8 mouse cellular contexts compared by ENCODE assay signal in genomic region chr6:120579831-120580712, GRCm38 (mm10). TPM values are rescaled to one million over a fixed set of nuclear protein-coding genes. Genes with fewer than 3 reads are reported as not detected.
A peak's percentile ranks its signal among the peaks of the same experiment; 100 is the strongest.
DNase-seq lines count a peak whose midpoint lies in the region; ATAC-seq and TF ChIP-seq lines count a peak whose summit lies in the region.

No protein-coding gene starts in this region.

- no peak overlapping the region for H3ac ChIP-seq in myocyte (ENCODE audit: control insufficient read depth, insufficient read length)

- peak overlapping the region; percentile 31; the same call in 1 of the 2 replicates for H3K9ac ChIP-seq in kidney, embryonic 15.5 days
- H3K9ac ChIP-seq in liver, embryonic 11.5 days (ENCODE audit: low read depth, low read length), result peak overlapping the region; percentile 60
- peak overlapping the region; percentile 41 for H3K9ac ChIP-seq in stomach, postnatal 0 days (ENCODE audit: low read length)

- H3K9me3 ChIP-seq in embryonic facial prominence, embryonic 10.5 days, result no peaks in the 10 kb centered on the region
- H3K9me3 ChIP-seq in kidney, embryonic 15.5 days (replicated peaks), result no peaks in the 10 kb centered on the region
- no peaks in the 10 kb centered on the region for H3K9me3 ChIP-seq in liver, embryonic 11.5 days (ENCODE audit: control insufficient read depth, low read length)
- H3K9me3 ChIP-seq in stomach, postnatal 0 days (ENCODE audit: control insufficient read depth, low read length), result no peaks in the 10 kb centered on the region

- peak; percentile 90 for ATAC-seq in kidney, embryonic 15.5 days (replicated peaks; ENCODE audit: low FRiP score)
- peak; percentile 95 for ATAC-seq in liver, embryonic 11.5 days (replicated peaks; ENCODE audit: low FRiP score)
- peak; percentile 75 for ATAC-seq in stomach, postnatal 0 days (ENCODE audit: low FRiP score, low TSS enrichment)

- WGBS in embryonic facial prominence, embryonic 10.5 days, result under 1% methylated on average over 23 of the region's 23 CpGs
- under 1% methylated on average over 20 of the region's 23 CpGs for WGBS in kidney, embryonic 15.5 days
- WGBS in liver, embryonic 11.5 days, result under 1% methylated on average over 19 of the region's 23 CpGs
- 1% methylated on average over 21 of the region's 23 CpGs for WGBS in stomach, postnatal 0 days

- H3K4me2 ChIP-seq in kidney, embryonic 15.5 days, result peak overlapping the region; percentile 93
- peak overlapping the region; percentile 90 for H3K4me2 ChIP-seq in liver, embryonic 11.5 days
- peak overlapping the region; percentile 79 for H3K4me2 ChIP-seq in myocyte (ENCODE audit: low read depth)
- H3K4me2 ChIP-seq in stomach, postnatal 0 days (replicated peaks; ENCODE audit: low read depth), result peak overlapping the region; percentile 68

- no peaks in the 10 kb centered on the region for H3K36me3 ChIP-seq in embryonic facial prominence, embryonic 10.5 days (replicated peaks)
- H3K36me3 ChIP-seq in kidney, embryonic 15.5 days, result no peaks in the 10 kb centered on the region
- H3K36me3 ChIP-seq in liver, embryonic 11.5 days (ENCODE audit: control insufficient read depth, insufficient read depth, low read length), result no peaks in the 10 kb centered on the region
- no peaks in the 10 kb centered on the region for H3K36me3 ChIP-seq in myocyte (ENCODE audit: control insufficient read depth, insufficient read depth)
- no peaks in the 10 kb centered on the region for H3K36me3 ChIP-seq in stomach, postnatal 0 days (ENCODE audit: control insufficient read depth, insufficient read depth, low read length)

- H3K4me3 ChIP-seq in embryonic facial prominence, embryonic 10.5 days, result peak overlapping the region; percentile 64
- H3K4me3 ChIP-seq in kidney, embryonic 15.5 days (replicated peaks), result peak overlapping the region; percentile 46
- H3K4me3 ChIP-seq in liver, embryonic 11.5 days (ENCODE audit: low read depth, low read length), result peak overlapping the region; percentile 52
- no peak overlapping the region for H3K4me3 ChIP-seq in myocyte
- H3K4me3 ChIP-seq in stomach, postnatal 0 days (ENCODE audit: low read depth, low read length), result peak overlapping the region; percentile 38

- H3K4me1 ChIP-seq in embryonic facial prominence, embryonic 10.5 days, result peaks cover 30% of the 10 kb centered on the region
- H3K4me1 ChIP-seq in kidney, embryonic 15.5 days, result peaks cover 30% of the 10 kb centered on the region
- H3K4me1 ChIP-seq in liver, embryonic 11.5 days (replicated peaks; ENCODE audit: control insufficient read depth, insufficient read depth, low read length), result peaks cover 17% of the 10 kb centered on the region
- H3K4me1 ChIP-seq in stomach, postnatal 0 days (replicated peaks; ENCODE audit: control insufficient read depth, insufficient read depth), result peaks cover 5% of the 10 kb centered on the region; the same call in 1 of the 2 replicates

- peak overlapping the region; percentile 71 for H3K27ac ChIP-seq in embryonic facial prominence, embryonic 10.5 days (replicated peaks)
- H3K27ac ChIP-seq in kidney, embryonic 15.5 days, result peak overlapping the region; percentile 11; the same call in 1 of the 2 replicates
- peak overlapping the region; percentile 11; the same call in 1 of the 2 replicates for H3K27ac ChIP-seq in liver, embryonic 11.5 days (ENCODE audit: low read depth, low read length)
- H3K27ac ChIP-seq in stomach, postnatal 0 days (replicated peaks), result no peak overlapping the region; the same call in 1 of the 2 replicates

- no peak for TF ChIP-seq POLR2A in myocyte (IDR thresholded peaks at IDR 0.05; ENCODE audit: insufficient read length, low read depth)

- no peak for TF ChIP-seq EP300 in stomach, postnatal 0 days (optimal IDR thresholded peaks at IDR 0.05)

- peaks cover 16% of the 10 kb centered on the region for H3K27me3 ChIP-seq in embryonic facial prominence, embryonic 10.5 days (replicated peaks; ENCODE audit: low read depth, poor library complexity, severe bottlenecking)
- peaks cover 8% of the 10 kb centered on the region for H3K27me3 ChIP-seq in kidney, embryonic 15.5 days
- 0 out of 2 replicates have a peak, but pooled peaks cover 2% of the 10 kb centered on the region for H3K27me3 ChIP-seq in liver, embryonic 11.5 days (replicated peaks; ENCODE audit: control insufficient read depth, insufficient read depth, low read length)
- peaks cover 10% of the 10 kb centered on the region for H3K27me3 ChIP-seq in myocyte (ENCODE audit: control insufficient read depth, insufficient read depth, insufficient read length)
- H3K27me3 ChIP-seq in stomach, postnatal 0 days (ENCODE audit: control insufficient read depth, insufficient read depth, low read length), result no peaks in the 10 kb centered on the region

- H3K79me2 ChIP-seq in myocyte (ENCODE audit: control insufficient read depth, insufficient read depth), result no peaks in the 10 kb centered on the region

- TF ChIP-seq CTCF in stomach, postnatal 0 days (IDR thresholded peaks at IDR 0.05; ENCODE audit: low read depth), result peak; percentile 54

- peak; percentile 82 for DNase-seq in B cell, adult 2 months
- peak; percentile 57 for DNase-seq in adrenal gland, postnatal 10 days
- DNase-seq in embryonic facial prominence, embryonic 10.5 days (ENCODE audit: low spot score), result peak; percentile 81
- DNase-seq in heart, adult 8-10 months (ENCODE audit: low spot score), result peak; percentile 35
- DNase-seq in liver, embryonic 11.5 days (ENCODE audit: low spot score), result peak; percentile 78
- peak; percentile 48 for DNase-seq in stomach, postnatal 0 days (ENCODE audit: low spot score)

TF ChIP-seq in myocyte, 11 proteins besides CTCF, POLR2A, EP300 and RAD21:
- TF ChIP-seq SRF (IDR thresholded peaks at IDR 0.05; ENCODE audit: control insufficient read depth, insufficient read length, low read depth), result no peak
- TF ChIP-seq USF1 (IDR thresholded peaks at IDR 0.05; ENCODE audit: low read depth), result no peak
- no peak for TF ChIP-seq REST (IDR thresholded peaks at IDR 0.05; ENCODE audit: insufficient read depth, insufficient read length)
- no peak for TF ChIP-seq TCF3 (IDR thresholded peaks at IDR 0.05; ENCODE audit: insufficient read length, low read depth)
- TF ChIP-seq MYOD1 (IDR thresholded peaks at IDR 0.05; ENCODE audit: control insufficient read depth in 1 of 3, insufficient read length in 2 of 3, low read depth in 2 of 3), result peak in 2 of 3 experiments; percentile 76 to 79
- no peak for TF ChIP-seq POLR2AphosphoS2 (IDR thresholded peaks at IDR 0.05; ENCODE audit: insufficient read length, low read depth)
- TF ChIP-seq TCF12 (IDR thresholded peaks at IDR 0.05; ENCODE audit: insufficient read depth, poor library complexity, severe bottlenecking), result peak; percentile 3
- no peak for TF ChIP-seq MAX (IDR thresholded peaks at IDR 0.05; ENCODE audit: low read depth)
- no peak for TF ChIP-seq E2F4 (IDR thresholded peaks at IDR 0.05; ENCODE audit: insufficient read depth)
- TF ChIP-seq CEBPB (IDR thresholded peaks at IDR 0.05; ENCODE audit: insufficient read depth, poor library complexity, severe bottlenecking), result no peak
- peak; percentile 44 to 92 (median 82) for TF ChIP-seq MYOG (IDR thresholded peaks at IDR 0.05; ENCODE audit: control insufficient read depth in 1 of 3, insufficient read depth in 1 of 3, insufficient read length in 2 of 3, low read depth in 2 of 3)

RNA-seq across cellular contexts. Expression of gene Hdhd5, which starts 49.0 kb away (rescaled TPM):
- 10 to 100 TPM; 24.9 to 34.0 TPM for total RNA-seq in adrenal gland, postnatal 10 days (2021)
- polyA plus RNA-seq in embryonic facial prominence, embryonic 10.5 days (2016; fragmentation: Nextera tagmentation; extraction: Ambion mirVana), result 22.9 and 24.0 TPM in 2 replicates
- total RNA-seq in heart, adult 8-10 months (2022), result 10 to 100 TPM; 20.1 to 25.0 (median 22.9) TPM
- 19.4 and 19.8 TPM in 2 replicates for polyA plus RNA-seq in kidney, embryonic 15.5 days (2015; fragmentation: Nextera tagmentation; extraction: Ambion mirVana)
- polyA plus RNA-seq in liver, embryonic 11.5 days (2014; fragmentation: Nextera tagmentation; extraction: Ambion mirVana), result 19.9 and 20.7 TPM in 2 replicates
- polyA plus RNA-seq in myocyte (2012; fragmentation: generic; extraction: Trizol), result 13.3 TPM
- polyA plus RNA-seq in stomach, postnatal 0 days (2015; fragmentation: Nextera tagmentation; extraction: Ambion mirVana), result 8.5 and 9.2 TPM in 2 replicates
